Mouse (Mus musculus) neutrophil, adult 59 days (primary cell): ENCODE measurements around the gene Slc17a8. TPM values are rescaled to one million over a fixed set of nuclear protein-coding genes. Genes with fewer than 3 reads are reported as not detected.

Source experiments
- total RNA-seq, 2 experiments: library from RNA; stranded (reverse); gene quantifications; 1 replicate in 1 of 2; 2 replicates in 1 of 2; pipeline ENCODE4 v1.2.4; 2023

Slc17a8 gene
- not detected for total RNA-seq

GRCm38 (mm10) chr10:89621129-89621528, at the start of gene Slc17a8:
Slc17a8 (minus strand) TSS chr10:89621253.

DNA sequence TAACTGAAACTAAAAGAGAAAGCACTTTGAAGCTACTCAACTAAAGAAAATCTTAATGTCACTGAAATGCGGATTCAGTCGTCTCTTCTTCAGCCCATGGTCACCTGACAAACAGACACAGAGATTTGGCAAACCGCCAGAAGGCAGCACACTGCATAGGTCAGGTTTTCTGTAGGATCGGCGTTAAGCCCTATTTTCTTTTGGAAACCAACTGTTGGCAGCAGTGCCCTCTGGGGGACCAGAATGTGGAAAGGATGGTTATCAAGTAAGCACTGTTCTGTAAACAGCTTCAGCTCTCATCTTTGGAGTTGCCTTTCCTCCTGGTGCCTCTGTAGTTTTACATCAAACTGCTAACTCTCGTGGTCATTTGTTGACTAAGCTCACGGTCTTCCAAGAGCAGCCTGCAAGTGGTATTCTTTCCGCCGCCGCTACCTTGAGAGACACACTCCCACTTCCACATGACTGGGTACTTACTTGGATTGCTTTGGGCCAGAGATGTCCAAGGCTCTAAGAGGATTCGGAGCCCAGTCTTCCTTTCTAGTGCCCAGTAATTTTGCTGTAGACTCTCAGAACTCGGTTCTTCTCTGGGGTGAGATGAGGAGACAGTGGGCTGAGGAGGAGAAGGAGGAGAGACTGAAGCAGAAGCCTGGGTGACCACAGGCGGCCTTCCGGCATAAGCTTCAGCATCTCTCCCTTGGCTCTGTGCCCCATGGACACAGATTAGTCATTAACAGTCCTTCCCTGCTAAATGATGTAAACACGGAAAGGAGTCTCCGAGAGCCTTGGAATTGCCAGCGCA, 87.9 kb downstream of the Slc17a8 start, which contains the start of gene Nr1h4:
TSS of gene Nr1h4 (minus strand) at position 657 of the 799 bp plus-strand sequence.

Other genes starting within 250 kb of the Slc17a8 start
- gene Gas2l3, start 177.3 kb downstream of the Slc17a8 start, total RNA-seq, result 10 to 100 TPM; 28.3 to 29.0 TPM
- not detected for gene Nr1h4, start 87.7 kb downstream of the Slc17a8 start, total RNA-seq
- 10 to 100 TPM; 47.9 to 50.7 TPM for gene Scyl2, start 65.0 kb upstream of the Slc17a8 start, total RNA-seq
- 10 to 100 TPM; 15.5 to 18.9 TPM for gene Actr6, start 111.0 kb upstream of the Slc17a8 start, total RNA-seq
- gene Uhrf1bp1l, start 123.7 kb upstream of the Slc17a8 start, total RNA-seq, result 10 to 100 TPM; 67.6 to 75.9 TPM